Mouse (Mus musculus) embryonic fibroblast, embryonic 13.5 days (primary cell): ENCODE results near the gene Lrrn4cl.

Experiments
- CTCF ChIP-seq: IDR thresholded peaks from 2 replicates; pipeline ENCODE4 v1.5.1; 2011; ENCODE audit warnings: mild to moderate bottlenecking, control low read depth, low read length, moderate library complexity, borderline replicate concordance; ENCODE audit not compliant: insufficient read depth
- POLR2A ChIP-seq: IDR thresholded peaks from 2 replicates; pipeline ENCODE4 v1.6.1; 2011; ENCODE audit warnings: low read depth, mild to moderate bottlenecking, control low read depth, low read length, moderate library complexity

DNA sequence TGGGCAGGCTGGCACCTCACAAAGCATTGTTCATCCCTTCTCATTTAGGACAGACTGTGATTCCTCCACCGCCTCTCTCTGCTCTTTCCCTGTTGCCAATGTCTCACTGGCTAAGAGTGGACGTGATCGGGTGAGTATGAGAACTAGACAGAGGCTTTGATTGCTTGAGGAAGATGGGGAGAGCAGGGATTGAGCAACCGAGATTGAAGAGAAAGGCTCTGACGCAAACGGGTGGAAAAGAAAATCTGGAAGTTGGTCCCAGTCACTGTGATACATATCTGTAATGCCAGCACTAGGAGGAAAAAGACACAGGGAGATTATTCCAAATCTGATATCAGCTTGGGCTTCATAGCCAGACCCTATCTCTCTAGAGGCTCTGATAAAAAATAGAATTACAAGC lies 7.6 kb upstream of the Lrrn4cl start:
- TF ChIP-seq CTCF = no peak
- TF ChIP-seq POLR2A = no peak
